ENCODE assay signal across 8 mouse cellular contexts in genomic region chr11:69995391-69995960, GRCm38 (mm10). TPM values are rescaled to one million over a fixed set of nuclear protein-coding genes. Genes with fewer than 3 reads are reported as not detected.
A peak's percentile ranks its signal among the peaks of the same experiment; 100 is the strongest.
DNase-seq lines count a peak whose midpoint lies in the region; ATAC-seq lines count a peak whose summit lies in the region.

Gene Phf23 (plus strand): TSS chr11:69995777.

- peak; percentile 99 for DNase-seq in adrenal gland, adult (ENCODE audit: inconsistent age in 2 of 2, low spot score in 1 of 2)
- peak; percentile 99 for DNase-seq in embryo, embryonic 10.5 days (ENCODE audit: low spot score)
- DNase-seq in gastrocnemius, postnatal 14 days = peak; percentile 98
- DNase-seq in left cerebral cortex, postnatal 10 days (ENCODE audit: extremely low spot score in 1 of 2, low spot score in 2 of 2) = peak; percentile 96 to 98
- peak; percentile 97 for DNase-seq in right cerebral cortex, postnatal 25 days
- DNase-seq in urinary bladder, postnatal 4 days (ENCODE audit: low spot score in 2 of 2) = peak; percentile 98 to 99

- intact Hi-C loops in gastrocnemius, postnatal 14 days (cut with DNase I; ENCODE audit: low total_unique reads) = no loop called here
- intact Hi-C loops in left cerebral cortex, postnatal 10 days (cut with DNase I) = no loop called here

- ATAC-seq in inflammation-experienced regulatory T-cells, adult 6 months = peak; percentile 70
- ATAC-seq in megakaryocyte-erythroid progenitor cell, adult 5-6 weeks (replicated peaks; ENCODE audit: low FRiP score, low TSS enrichment, poor library complexity, severe bottlenecking) = peak; percentile 73

RNA-seq across cellular contexts. Expression of gene Phf23, which starts in this region (rescaled TPM):
- total RNA-seq in gastrocnemius, postnatal 14 days (2021) = 10 to 100 TPM; 20.4 to 20.7 TPM
- 10 to 100 TPM; 32.7 to 38.3 (median 36.0) TPM for polyA plus RNA-seq in inflammation-experienced regulatory T-cells, adult 6 months (2017; shearing (Covaris generic))
- total RNA-seq in left cerebral cortex, postnatal 10 days (2021) = 10 to 100 TPM; 35.2 to 38.6 TPM
- 49.1 and 53.9 TPM in 2 replicates for total RNA-seq in megakaryocyte-erythroid progenitor cell, adult 5-6 weeks (2014; fragmentation: Nextera tagmentation)
- 46.2 and 53.7 TPM in 2 replicates for total RNA-seq in megakaryocyte-erythroid progenitor cell, adult 5-6 weeks (2017)

Comparison
In these comparisons a context has a peak if more than half of its experiments do, and no peak if none do; other contexts are left out.
1. Peak in every context shown above with its lines: DNase-seq and ATAC-seq.